Mouse (Mus musculus): Measurements from ENCODE around the gene Cnga4.

- TF ChIP-seq POLR2A (IDR thresholded peaks at IDR 0.05; ENCODE audit: control insufficient read depth, low read depth, low read length) (no peak), CTCF (IDR thresholded peaks at IDR 0.05; ENCODE audit: control insufficient read depth, insufficient read depth, insufficient replicate concordance, low read depth, low read length) (no peak)
Measured at GRCm38 (mm10) chr7:105368521-105368920, 35.8 kb upstream of the Cnga4 start.

All from testis, adult 2 months (tissue).